Mouse (Mus musculus): Measurements from ENCODE around the gene Top1.
"Not testable (repeated sequence)": the region's sequence is repeated elsewhere in the genome, so short reads cannot be mapped to it uniquely, and the experiment has no call there.

Top1 gene

DNA sequence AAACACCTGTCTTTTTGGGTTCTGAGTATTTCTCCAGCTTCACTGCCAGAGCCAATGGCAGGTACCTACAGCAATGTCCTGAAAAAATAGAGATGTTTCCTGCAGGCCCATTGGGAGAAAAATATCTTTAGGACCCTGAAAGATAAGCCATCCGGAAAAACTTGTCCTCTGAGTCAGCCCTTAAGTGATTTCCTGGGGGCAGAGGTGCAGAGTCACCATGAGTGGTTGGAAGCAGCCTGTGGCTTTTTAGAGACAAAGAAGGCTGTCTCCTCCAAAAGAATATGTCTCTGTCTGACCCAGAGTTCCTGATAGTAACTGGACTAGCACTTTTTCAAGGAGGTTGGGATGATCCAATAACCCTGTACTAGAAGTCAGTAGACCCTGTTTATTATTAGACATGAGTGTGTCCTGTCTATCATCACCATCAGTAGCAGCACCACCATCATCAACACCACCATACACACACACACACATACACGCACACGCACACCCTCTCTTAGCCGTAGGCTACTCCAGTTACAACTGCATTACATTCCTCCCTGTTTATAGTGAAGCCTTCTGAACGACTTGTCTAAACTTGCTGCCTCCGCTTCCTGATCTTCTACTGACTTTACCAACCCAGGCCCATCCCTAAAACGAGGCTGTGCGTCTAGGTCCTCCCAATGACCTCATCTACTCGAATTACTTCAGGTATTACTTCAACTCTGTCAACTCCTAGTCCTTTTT, 14.7 kb upstream of the Top1 start:
- no peak for DNase-seq (ENCODE audit: low read depth, low spot score)

GRCm38 (mm10) chr2:160639911-160640717, 5.6 kb upstream of the Top1 start:
- DNase-seq (ENCODE audit: low read depth, low spot score), result no peak

DNA sequence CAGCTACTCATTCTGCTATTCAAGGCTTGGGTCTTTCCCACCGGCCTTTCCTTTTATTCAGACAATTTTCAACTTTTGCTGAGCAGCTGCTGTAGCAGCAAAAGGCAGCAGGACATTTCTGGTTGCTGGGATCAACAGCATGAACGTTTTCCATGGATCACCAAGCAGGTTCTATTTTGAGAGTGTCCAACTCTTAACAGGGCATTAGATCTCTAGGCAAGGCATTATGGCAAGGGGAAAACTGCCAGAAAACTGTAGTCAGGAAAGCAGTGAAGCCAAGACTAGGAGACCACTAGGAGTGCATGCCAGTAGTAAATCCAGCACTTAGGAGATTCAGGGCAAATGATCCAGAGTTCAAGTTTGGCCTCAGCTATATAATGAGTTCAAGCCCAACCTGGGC, 4.5 kb upstream of the Top1 start:
- DNase-seq (ENCODE audit: low read depth, low spot score), result no peak

DNA sequence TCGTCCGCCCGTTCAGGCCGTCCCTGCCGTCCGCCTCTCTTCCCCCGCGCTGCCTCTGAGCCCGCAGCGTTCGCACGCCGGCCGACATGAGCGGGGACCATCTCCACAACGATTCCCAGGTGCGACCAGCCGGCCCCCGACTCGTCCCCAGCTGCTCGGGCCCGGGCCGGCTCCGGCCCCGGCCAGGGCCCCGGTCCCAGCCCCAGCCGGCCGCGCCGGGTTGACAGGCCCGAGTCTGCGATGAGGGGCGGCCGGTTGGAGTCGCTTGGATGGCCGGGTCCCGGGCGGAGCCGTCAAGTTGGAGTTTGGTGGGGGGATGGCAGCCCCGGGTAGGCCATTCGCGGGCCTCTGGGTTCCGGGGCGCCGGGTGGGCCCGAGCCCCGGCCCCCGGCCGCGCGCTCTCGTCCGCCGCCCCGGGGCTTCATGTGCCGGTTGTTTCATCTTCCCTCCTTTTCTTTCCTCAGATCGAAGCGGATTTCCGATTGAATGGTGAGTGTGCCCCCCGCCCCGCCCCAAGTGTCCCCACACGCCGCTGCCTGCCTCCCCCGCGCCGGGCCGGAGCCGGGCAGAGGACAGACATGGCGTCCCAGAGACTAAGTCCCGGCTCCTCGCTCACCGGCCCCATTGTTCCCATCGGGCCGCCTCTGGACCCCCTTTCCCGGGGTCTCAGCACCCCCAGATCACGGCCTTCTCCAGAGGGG, 606 bp downstream of the Top1 start:
- no peak for DNase-seq (ENCODE audit: low read depth, low spot score)

DNA sequence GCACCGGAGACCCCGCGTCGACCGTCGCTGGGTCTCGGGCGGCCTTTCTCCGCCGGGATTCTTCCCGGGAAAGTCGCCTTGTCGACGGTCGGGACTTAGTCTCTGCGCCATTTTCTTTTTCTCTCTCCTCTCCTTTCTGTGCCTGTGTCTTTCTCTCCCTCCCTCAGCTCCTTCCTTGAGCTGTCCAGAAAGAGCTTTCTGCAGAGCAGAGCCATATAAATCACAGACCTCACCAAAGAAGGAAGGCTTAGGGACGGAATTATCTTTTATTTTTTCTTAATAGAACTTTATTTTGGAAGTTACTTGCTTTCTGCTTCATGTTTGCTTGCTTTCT, 1.1 kb downstream of the Top1 start:
- DNase-seq (ENCODE audit: low read depth, low spot score), result no peak

DNA sequence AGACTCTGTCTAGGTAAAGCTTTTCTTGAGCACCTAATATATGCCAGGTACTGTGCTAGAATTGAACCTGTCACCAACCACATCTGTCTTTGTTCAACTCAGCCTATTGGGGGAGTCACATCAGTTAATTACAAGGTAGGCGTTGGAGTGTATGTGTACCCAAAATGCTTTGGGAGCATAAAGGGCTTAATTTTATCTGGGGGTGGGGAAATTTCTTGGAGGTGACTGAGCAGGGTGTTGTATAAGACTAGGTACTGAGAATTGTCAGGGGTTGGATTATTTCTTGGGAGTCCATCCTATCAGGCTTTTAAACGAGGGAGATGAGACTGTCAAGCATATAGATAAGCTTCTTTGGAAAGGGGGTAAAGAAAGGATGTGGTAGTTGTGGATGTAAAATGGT, 2.4 kb downstream of the Top1 start:
- DNase-seq (ENCODE audit: low read depth, low spot score), result no peak

DNA sequence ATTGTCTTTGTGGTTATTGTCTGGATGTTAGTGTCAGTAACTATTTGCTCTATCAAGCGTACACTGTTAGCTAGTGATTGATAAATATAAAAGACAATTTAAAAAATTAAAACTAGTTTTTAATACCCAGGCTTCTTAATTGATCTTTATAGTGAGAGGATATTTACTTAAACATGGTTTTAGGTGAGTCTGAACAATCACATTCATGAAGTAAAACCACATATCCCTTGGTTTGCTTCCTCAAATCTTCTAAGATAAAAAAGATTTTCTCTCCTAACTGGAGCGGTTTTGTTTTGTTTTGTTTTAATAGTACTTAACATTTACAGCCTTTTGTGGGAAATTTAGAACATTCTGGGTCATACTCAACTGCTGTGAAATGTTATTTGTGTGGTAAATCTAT, 3.4 kb downstream of the Top1 start:
- DNase-seq (ENCODE audit: low read depth, low spot score), result no peak

GRCm38 (mm10) chr2:160651165-160651564, 5.5 kb downstream of the Top1 start:
- no peak for DNase-seq (ENCODE audit: low read depth, low spot score)

- DNase-seq (ENCODE audit: low read depth, low spot score), result no peak
Observed at GRCm38 (mm10) chr2:160653218-160653617, 7.5 kb downstream of the Top1 start.

GRCm38 (mm10) chr2:160655561-160655960, 9.9 kb downstream of the Top1 start:
- no peak for DNase-seq (ENCODE audit: low read depth, low spot score)

GRCm38 (mm10) chr2:160656234-160656633, 10.5 kb downstream of the Top1 start:
- DNase-seq (ENCODE audit: low read depth, low spot score), result no peak

DNA sequence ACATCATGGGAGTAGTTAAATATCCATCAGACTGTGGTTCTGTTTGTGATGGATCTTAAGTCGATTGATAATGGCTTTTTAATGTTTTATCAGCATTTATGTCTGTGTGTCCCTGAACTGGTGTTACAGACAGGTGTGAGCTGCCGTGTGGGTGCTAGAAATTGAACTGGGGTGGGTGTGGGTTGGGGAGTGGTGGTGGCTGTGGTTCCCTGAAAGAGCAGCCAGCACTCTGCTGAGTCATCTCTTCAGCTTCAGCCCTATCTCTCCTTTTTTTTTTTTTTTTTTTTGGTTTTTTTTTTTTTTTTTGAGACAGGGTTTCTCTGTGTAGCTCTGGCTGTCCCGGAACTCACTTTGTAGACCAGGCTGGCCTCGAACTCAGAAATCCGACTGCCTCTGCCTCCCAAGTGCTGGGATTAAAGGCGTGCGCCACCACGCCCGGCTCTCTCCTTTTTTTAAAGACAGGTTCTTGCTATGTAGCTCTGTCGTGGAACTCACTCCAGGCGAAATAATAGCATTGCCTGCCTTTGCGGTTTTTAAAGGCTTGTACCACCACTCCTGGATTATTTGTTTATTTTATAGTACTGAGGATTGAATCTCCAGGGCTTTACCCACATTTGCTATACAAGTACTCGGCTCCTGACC, 12.2 kb downstream of the Top1 start:
- DNase-seq (ENCODE audit: low read depth, low spot score), result no peak

GRCm38 (mm10) chr2:160658811-160659210, 13.1 kb downstream of the Top1 start:
- no peak for DNase-seq (ENCODE audit: low read depth, low spot score)

GRCm38 (mm10) chr2:160664421-160664820, 18.7 kb downstream of the Top1 start:
- no peak for DNase-seq (ENCODE audit: low read depth, low spot score)

- not testable (repeated sequence) for DNase-seq (ENCODE audit: low read depth, low spot score)
Observed at GRCm38 (mm10) chr2:160664986-160665385, 19.3 kb downstream of the Top1 start.

GRCm38 (mm10) chr2:160667259-160667658, 21.6 kb downstream of the Top1 start:
- peak; percentile 11 for DNase-seq (ENCODE audit: low read depth, low spot score)

DNA sequence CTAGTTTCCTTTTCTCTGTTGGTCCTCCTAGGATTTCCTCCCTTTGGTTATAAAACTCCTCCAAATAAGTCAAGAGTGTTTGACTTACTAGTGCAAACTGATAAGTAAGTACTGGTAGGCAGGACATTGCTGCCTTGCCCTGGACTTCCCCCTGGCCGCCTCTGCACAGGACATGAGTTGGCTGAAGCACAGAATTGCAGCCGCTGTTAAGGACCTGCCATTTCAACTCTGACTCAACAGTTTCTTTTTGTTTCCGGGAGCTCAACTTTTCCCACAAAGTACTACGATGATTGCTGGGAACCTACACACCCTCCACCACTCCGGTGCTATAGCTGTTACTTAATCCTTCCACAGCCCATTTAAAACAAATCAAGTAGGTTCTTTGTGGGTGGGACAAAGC, 54.6 kb downstream of the Top1 start:
- peak; percentile 34 for DNase-seq (ENCODE audit: low read depth, low spot score)

GRCm38 (mm10) chr2:160701603-160702002, 55.9 kb downstream of the Top1 start:
- no peak for DNase-seq (ENCODE audit: low read depth, low spot score)

DNA sequence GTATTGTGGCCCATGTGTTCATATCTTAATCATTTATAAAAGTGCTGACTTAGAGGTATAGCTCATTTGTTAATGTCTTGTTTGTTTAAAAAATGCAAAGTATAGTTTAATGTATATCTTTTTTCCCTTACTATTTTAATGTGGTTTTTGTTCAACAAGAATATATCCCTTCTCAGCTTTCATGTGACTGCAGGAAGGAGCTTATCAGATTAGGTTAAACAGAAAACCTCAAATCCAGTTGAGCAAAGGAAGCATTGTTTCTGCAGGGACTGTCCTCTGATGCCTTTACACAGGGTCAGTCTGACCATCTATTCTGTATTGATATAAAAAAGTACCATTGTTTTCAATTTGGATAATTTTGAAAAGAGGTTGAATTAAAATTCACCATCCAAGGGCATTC, 57.1 kb downstream of the Top1 start:
- DNase-seq (ENCODE audit: low read depth, low spot score), result no peak

- no peak for DNase-seq (ENCODE audit: low read depth, low spot score)
Observed at GRCm38 (mm10) chr2:160707673-160708072, 62.0 kb downstream of the Top1 start.

- no peak for DNase-seq (ENCODE audit: low read depth, low spot score)
Observed at GRCm38 (mm10) chr2:160715463-160716030, 69.9 kb downstream of the Top1 start.

- DNase-seq (ENCODE audit: low read depth, low spot score), result no peak
Observed at GRCm38 (mm10) chr2:160717269-160717668, 71.6 kb downstream of the Top1 start.
